Mouse (Mus musculus) spleen, postnatal 14 days (tissue): ENCODE data around the gene Wasf3.

Source experiments
- DNase-seq, 2 experiments: peaks; one replicate each; pipeline ENCODE4 v3.0.0; 2021 to 2022; ENCODE audit warnings: low spot score in 2 of 2

Gene Wasf3

DNA sequence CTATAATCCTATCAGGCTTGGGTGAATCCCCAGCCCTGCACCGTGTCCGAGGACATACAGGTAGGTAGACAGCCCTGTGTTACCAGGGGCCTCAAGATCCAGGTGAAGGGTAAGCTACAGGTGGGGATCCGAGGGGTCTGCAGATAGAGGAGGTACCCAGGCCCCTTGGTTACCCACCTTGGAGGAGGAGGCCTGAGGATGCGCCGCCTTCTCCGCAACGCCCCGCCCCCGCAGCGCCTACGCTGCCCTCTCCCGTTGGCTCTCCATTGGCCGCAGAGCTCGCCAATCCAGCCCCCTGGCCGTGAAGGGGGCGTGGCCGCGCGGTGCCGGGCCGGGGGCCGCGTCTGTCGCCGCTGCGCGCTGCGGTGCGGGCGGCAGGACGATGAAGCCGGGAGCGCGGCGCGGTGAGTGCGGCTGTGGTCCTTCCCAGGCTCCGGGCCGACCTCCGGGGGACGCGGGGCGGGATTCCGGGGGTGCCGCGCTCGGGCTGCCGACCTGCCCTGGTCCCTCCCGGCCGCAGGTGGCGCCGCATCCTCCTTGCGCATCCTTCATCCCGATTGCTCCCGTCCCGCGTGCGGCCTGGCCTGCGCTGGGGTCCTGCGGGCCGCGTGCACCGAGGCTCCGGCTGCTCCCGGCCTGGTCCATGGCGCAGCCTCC, at the start of gene Wasf3:
Gene Wasf3 (plus strand): TSS at position 51 of the 657 bp plus-strand sequence.
- DNase-seq, result no peak

- DNase-seq, result no peak
These were observed 46.7 kb upstream of the Wasf3 start for GRCm38 (mm10) chr5:146338064-146338463.

DNA sequence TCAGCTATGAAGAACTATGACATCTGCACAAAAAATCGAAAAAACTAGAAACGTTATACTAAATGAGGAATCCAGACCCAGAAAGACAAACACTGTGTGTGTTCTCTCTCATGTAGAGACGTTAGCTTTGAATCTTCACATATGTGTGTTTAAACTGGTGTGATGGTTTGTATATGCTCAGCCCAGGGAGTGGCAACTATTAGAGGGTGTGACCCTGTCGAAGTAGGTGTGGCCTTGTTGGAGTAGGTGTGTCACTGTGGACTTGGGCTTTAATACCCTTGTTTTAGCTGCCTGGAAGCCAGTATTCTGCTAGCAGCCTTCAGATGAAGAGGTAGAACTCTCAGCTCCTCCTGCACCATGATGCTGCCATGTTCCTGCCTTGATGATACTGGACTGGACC, 44.7 kb upstream of the Wasf3 start:
- no peak for DNase-seq

DNA sequence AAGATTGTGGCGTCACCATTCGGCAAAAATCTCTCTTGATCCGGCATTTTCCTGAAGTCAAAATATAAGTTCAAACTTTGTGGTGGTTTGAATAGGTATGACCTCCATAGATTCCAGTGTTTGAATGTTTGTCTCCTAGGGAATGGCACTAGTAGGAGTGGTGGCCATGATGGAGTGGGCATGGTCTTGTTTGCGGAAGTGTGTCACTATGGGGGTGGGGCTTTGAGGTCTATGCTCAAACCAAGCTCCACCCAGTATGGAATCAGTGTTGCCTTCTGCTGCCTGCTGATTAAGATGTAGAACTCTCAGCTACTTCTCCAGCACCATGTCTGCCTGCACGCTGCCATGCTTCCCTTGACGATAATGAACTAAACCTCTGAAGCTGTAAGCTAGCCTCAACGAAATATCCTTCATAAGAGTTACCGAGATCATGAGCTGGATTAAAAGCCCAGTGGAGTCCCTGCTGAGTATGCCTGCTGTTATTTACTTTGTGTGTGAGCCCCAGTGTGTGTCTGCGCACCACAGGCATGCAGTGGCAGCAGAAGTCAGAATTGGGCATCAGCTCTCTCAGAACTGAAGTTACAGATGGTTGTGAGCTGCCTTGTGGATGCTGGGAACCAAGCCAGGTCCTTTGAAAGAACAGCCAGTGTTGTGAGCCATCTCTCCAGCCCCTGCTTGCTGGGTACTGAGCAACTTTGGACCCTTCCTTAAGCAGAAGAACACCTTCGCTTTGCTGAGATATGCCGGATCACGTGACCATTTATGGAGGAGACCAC, 39.7 kb upstream of the Wasf3 start:
- DNase-seq, result no peak

DNA sequence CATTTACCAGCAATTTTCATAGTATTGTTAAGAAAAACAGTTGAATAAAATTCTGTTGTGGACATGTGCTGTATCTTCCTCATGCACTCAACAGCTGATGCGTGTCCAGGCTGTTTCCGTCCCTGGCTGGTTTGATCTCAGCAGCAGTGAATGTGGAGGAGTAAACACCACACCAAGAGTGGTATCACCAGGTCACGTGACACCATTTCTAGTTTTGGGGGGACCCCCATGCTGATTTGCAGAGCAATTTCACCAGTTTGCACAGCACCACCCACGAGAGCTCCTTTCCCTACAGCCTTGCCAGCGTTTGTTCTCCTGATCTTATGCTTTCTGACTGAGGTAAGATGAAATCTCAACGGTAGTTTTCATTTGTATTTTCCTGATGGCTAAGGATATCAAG, 37.7 kb upstream of the Wasf3 start:
- no peak for DNase-seq

DNA sequence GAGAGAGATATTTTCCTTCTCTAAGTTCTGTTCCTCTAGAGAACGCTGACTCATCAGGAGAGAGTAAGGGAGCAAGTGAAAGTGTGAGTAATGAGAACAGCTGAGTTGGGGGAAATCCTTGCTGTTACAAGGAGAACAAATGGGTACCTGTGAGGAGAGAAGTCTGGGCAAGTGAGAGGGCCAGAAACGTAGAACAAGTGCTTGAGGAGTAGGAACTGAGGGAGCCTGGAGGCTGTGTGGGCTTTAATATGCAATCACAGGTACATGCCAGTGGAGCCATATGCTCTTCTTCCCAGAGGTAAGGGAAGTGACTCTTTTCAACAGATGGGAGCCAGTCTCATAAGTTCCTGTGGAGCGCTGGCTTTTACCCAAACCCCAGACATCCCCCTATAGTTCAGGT, 35.6 kb upstream of the Wasf3 start:
- no peak for DNase-seq

- no peak for DNase-seq
These were observed 34.0 kb upstream of the Wasf3 start for GRCm38 (mm10) chr5:146350784-146351183.

DNA sequence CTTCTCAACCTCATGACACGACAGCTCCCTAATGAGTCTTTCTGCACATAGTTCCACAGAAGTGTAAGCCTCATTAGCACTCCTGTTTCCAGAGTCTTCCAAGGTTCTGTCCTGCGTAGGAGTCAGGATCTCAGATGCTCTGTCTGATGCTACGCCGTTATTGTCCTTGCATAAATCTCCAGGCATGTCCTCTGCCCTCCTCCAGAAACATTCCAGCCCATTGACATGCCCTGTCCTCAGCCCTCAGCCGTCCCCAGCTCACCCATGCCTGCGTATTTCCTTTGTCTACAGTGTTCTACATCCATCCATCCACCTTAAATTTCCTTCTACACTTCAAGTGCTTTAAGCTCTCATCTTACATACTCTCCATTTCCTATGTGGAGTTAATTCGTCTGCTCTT, 32.8 kb upstream of the Wasf3 start:
- no peak for DNase-seq

- DNase-seq, result no peak
These were observed 24.4 kb upstream of the Wasf3 start for GRCm38 (mm10) chr5:146360386-146360785.

GRCm38 (mm10) chr5:146362711-146363110, 22.1 kb upstream of the Wasf3 start:
- no peak for DNase-seq

- DNase-seq, result no peak
These were observed 16.4 kb upstream of the Wasf3 start for GRCm38 (mm10) chr5:146368356-146368755.

DNA sequence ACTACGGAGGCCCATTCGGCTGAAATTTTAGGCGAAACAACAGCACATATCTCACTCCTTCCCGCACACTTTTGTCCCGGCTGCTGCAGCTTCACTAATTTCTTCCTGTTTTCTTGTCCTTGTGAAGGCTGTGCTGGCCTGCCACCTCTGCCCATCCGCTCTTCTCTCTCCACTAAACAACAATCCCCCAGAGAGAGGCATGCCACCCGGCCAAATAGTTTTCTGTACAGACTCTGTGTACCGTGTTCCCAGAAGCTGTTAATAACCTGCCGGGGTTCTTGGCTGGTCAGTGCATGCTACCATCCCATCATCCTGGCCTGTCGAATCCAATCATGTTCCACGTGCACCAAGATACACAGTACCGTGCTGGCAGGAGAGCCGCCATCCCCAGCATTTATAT, 15.8 kb upstream of the Wasf3 start:
- no peak for DNase-seq

DNA sequence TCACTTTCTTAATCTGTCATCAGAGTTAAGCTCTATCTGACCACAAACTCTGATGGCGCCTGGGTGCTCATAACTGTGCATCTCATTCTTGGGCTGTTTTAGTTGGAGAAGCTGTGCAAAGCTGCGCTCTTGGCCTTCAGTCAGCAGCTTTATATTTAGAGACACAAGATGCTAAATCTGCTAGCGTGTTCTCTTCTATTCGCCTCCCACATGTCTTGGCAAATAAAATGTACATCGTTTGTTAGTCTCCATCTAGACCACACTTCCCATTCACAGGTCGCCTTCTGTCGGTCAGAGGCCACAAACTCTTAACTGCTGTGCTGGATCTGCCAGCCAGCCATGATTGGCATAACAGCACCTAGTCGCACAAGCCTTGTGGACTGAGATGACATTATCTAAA, 14.0 kb upstream of the Wasf3 start:
- no peak for DNase-seq

- DNase-seq, result no peak
These were observed 11.5 kb upstream of the Wasf3 start for GRCm38 (mm10) chr5:146373238-146373637.

- no peak for DNase-seq
These were observed 8.2 kb upstream of the Wasf3 start for GRCm38 (mm10) chr5:146376601-146377000.

GRCm38 (mm10) chr5:146380041-146380440, 4.7 kb upstream of the Wasf3 start:
- no peak for DNase-seq

DNA sequence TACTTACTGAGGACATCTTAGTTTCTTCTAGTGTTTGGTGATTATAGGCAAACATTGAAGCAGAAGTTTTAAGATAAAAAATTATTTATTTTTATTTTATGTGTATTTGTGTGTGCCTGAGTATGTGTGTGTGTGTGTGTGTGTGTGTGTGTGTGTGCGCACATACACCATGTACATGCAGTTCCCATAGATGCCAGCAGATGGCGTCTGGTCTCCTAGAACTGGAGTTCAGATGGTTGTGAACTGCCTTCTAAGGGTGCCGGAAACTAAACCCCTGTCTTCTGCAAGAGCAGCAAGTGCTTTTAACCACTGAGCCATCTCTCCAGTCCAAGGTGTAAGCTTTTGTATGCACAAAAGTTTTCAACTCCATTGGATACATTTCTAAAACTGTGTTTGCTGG, 2.5 kb upstream of the Wasf3 start:
- DNase-seq, result no peak

DNA sequence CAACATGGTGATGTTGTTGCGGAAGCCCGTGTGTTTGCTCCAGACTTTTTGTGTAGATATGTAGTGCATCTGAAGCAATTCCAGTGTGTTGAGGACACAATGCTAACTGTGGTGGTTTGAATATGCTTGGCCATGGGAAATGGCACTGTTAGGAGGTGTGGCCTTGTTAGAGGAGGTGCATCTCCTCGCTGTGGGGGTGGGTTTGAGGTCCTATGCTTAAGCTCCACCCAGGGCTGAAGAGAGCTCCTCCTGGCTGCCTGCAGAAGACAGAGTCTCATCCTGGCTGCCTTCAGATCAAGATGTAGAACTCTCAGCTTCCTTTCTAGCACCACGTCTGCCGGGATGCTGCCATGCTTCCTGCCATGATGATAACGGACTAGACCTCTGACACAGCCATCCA, 1.4 kb upstream of the Wasf3 start:
- no peak for DNase-seq

- DNase-seq, result no peak
These were observed 1.2 kb downstream of the Wasf3 start for GRCm38 (mm10) chr5:146385989-146386388.

DNA sequence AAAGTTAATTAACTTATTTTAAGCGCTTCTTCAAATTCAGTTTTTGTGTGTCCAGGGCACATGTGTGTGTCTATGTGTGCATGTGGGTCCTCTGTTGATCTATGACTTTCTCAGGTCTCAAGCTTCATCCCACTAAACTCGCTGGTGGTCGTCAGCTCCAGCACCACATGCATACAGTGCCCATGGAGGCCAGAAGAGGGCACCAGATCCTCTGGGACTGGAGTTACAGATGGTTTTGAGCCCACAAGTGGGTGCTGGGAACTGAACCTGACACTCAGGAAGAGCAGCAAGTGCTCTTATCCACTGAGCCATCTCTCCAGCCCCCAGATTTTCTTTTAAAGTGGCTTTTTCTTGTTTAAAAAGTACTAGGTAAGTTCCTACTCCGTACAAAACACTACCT, 2.1 kb downstream of the Wasf3 start:
- no peak for DNase-seq

DNA sequence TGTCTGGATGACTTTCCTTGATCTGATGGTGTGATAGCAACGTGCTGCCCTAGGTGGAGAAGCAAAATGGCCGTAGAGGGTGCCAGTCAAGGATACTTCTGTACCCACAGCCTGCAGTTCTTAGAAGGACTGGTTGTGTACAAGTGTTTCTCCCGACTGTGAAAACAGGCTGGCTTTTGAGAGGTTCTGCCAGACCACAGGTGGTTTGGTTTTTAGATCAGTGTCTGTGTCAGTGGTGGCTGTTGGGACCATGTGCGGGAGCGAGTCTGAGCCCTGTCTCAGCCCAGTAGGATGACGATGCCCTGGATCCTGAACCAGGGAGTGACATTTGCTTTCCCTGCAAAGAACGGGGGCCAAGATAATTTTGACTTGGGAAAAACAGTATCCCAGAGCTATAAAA, 9.8 kb downstream of the Wasf3 start:
- no peak for DNase-seq

DNA sequence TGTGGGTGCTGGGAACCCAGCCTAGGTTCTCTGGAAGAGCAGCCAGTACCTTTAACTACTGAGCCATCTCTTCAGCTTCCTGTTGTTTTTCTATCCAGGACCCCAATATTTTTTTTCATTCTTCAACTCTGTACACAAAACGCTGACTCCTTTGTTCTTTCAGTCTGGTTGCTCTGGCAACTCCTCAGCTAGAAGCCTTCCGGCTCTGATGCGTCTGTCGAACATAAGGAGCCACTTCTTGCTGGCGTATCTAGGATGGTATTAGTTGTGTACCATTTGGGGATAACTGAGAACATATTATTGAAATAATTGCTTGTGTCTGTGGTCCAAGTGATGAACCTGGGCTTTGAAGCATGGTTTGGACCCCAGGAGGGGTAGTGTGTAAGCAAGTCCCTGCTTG, 12.5 kb downstream of the Wasf3 start:
- no peak for DNase-seq

- no peak for DNase-seq
These were observed 13.8 kb downstream of the Wasf3 start for GRCm38 (mm10) chr5:146398386-146399115.
